ENCODE assay signal across 12 mouse cellular contexts in the genomic region with DNA sequence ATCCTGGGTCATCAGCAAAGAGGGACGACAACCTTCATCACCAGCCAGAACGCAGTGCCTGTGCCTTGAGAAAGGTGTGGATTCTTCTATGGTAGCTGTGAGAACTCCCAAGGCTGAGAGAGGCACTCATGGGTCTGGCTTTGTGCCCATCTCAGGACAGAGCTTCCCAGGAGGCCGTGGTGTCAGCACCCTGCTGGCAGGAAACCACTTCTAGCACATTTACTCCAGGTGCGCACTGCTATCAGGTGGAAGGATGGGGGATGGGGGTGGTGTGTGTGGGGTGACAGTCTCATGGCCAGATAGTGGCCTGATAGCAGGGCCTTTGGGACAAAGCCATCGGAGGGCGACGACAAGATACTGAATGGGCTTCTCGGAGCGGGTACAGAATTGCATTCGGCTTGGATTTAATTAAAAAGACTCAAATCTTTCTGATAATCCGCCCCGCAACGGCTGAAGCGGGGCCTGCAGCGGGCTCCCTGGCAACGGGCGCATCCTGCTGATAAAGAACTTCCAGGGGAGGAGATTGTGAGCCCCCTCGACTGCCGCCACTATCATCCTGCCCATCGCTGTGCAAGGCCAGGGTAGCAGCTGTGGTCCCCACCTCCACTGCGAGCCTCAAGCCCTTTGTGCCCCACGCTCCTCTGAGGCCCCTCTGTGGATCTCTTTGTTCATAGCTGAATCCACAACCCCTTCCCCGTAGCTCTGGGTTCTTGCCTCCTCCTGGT. TPM values are rescaled to one million over a fixed set of nuclear protein-coding genes. Genes with fewer than 3 reads are reported as not detected.
DNase-seq lines count a peak whose midpoint lies in the region; ATAC-seq lines count a peak whose summit lies in the region.
"Had no signal": no experiment of that assay in that cellular context is flagged by ENCODE, and none has a peak within 500 bp of the region (broad histone marks: within the 10 kb centered on the region; RNA-seq: fewer than 3 reads in every experiment).

No protein-coding gene starts in this region.

- peak overlapping the region; percentile 22; the same call in 1 of the 2 replicates for H3K9ac ChIP-seq in forebrain, embryonic 13.5 days
- no peak overlapping the region for H3K9ac ChIP-seq in neural tube, embryonic 15.5 days (replicated peaks)
- no peak overlapping the region for H3K9ac ChIP-seq in heart, embryonic 12.5 days
- H3K9ac ChIP-seq: kidney, embryonic 15.5 days; limb, embryonic 12.5 days had no signal

- H3K27me3 ChIP-seq in forebrain, embryonic 13.5 days, result peaks cover 25% of the 10 kb centered on the region
- peaks cover 44% of the 10 kb centered on the region for H3K27me3 ChIP-seq in limb, embryonic 10.5 days (ENCODE audit: low read depth, poor library complexity, severe bottlenecking)
- H3K27me3 ChIP-seq in neural tube, embryonic 15.5 days (replicated peaks), result 0 out of 2 replicates have a peak, but pooled peaks cover 2% of the 10 kb centered on the region
- peaks cover 49% of the 10 kb centered on the region for H3K27me3 ChIP-seq in heart, embryonic 12.5 days (replicated peaks)

- H3K36me3 ChIP-seq in forebrain, embryonic 13.5 days (ENCODE audit: poor library complexity, severe bottlenecking), result no peaks in the 10 kb centered on the region
- no peaks in the 10 kb centered on the region for H3K36me3 ChIP-seq in limb, embryonic 10.5 days
- no peaks in the 10 kb centered on the region for H3K36me3 ChIP-seq in neural tube, embryonic 15.5 days
- H3K36me3 ChIP-seq in heart, embryonic 12.5 days, result no peaks in the 10 kb centered on the region
- H3K36me3 ChIP-seq: kidney, embryonic 15.5 days; limb, embryonic 12.5 days had no signal

- H3K27ac ChIP-seq in forebrain, embryonic 13.5 days, result 0 out of 2 replicates have a peak overlapping the region, but pooled peaks have one; percentile 32
- peak overlapping the region; percentile 37; the same call in 1 of the 2 replicates for H3K27ac ChIP-seq in limb, embryonic 10.5 days
- H3K27ac ChIP-seq in neural tube, embryonic 15.5 days (replicated peaks), result peak overlapping the region; percentile 18
- H3K27ac ChIP-seq in heart, embryonic 12.5 days (ENCODE audit: poor library complexity, severe bottlenecking), result no peak overlapping the region
- H3K27ac ChIP-seq: kidney, embryonic 15.5 days; limb, embryonic 12.5 days had no signal

- 0 out of 2 replicates have a peak, but pooled peaks cover 7% of the 10 kb centered on the region for H3K9me3 ChIP-seq in forebrain, embryonic 13.5 days (replicated peaks)
- no peaks in the 10 kb centered on the region for H3K9me3 ChIP-seq in limb, embryonic 10.5 days (replicated peaks)
- no peaks in the 10 kb centered on the region for H3K9me3 ChIP-seq in neural tube, embryonic 15.5 days (replicated peaks)
- H3K9me3 ChIP-seq in heart, embryonic 12.5 days (replicated peaks), result peaks cover 7% of the 10 kb centered on the region

- H3K4me3 ChIP-seq in forebrain, embryonic 13.5 days, result no peak overlapping the region
- H3K4me3 ChIP-seq in limb, embryonic 10.5 days, result no peak overlapping the region
- no peak overlapping the region for H3K4me3 ChIP-seq in neural tube, embryonic 15.5 days (replicated peaks)
- H3K4me3 ChIP-seq in heart, embryonic 12.5 days, result no peak overlapping the region
- H3K4me3 ChIP-seq: erythroblast, embryonic 14.5 days; kidney, embryonic 15.5 days; limb, embryonic 12.5 days had no signal

- DNase-seq in MN1 (ENCODE audit: low spot score), result peak; percentile 37
- no peak for DNase-seq in limb, embryonic 10.5 days (ENCODE audit: low spot score)
- no peak for DNase-seq in kidney, postnatal 36 days
- no peak for DNase-seq in heart, postnatal 10 days
- DNase-seq: cerebellum, adult 11 months had no signal

- H3K4me1 ChIP-seq in forebrain, embryonic 13.5 days, result peaks cover 15% of the 10 kb centered on the region
- H3K4me1 ChIP-seq in limb, embryonic 10.5 days, result peaks cover 27% of the 10 kb centered on the region
- peaks cover 11% of the 10 kb centered on the region for H3K4me1 ChIP-seq in neural tube, embryonic 15.5 days
- H3K4me1 ChIP-seq in heart, embryonic 12.5 days (replicated peaks), result peaks cover 20% of the 10 kb centered on the region; the same call in 1 of the 2 replicates
- H3K4me1 ChIP-seq: kidney, embryonic 15.5 days had no signal

- no peak for ATAC-seq in forebrain, embryonic 13.5 days
- ATAC-seq in neural tube, embryonic 15.5 days (ENCODE audit: low FRiP score), result 0 out of 2 replicates have a peak, but pooled peaks have one; percentile 5
- ATAC-seq in heart, embryonic 12.5 days (ENCODE audit: insufficient number of reproducible peaks, low FRiP score), result no peak

- 29% methylated on average over 23 of the region's 23 CpGs for WGBS in forebrain, embryonic 13.5 days
- WGBS in limb, embryonic 10.5 days, result 52% methylated on average over 23 of the region's 23 CpGs
- 32% methylated on average over 23 of the region's 23 CpGs for WGBS in neural tube, embryonic 15.5 days
- 27% methylated on average over 23 of the region's 23 CpGs for WGBS in heart, embryonic 12.5 days

- intact Hi-C loops in heart, postnatal 10 days (cut with DNase I), result no loop called here

- H3K4me2 ChIP-seq in forebrain, embryonic 13.5 days, result no peak overlapping the region
- H3K4me2 ChIP-seq in neural tube, embryonic 15.5 days, result no peak overlapping the region; the same call in 1 of the 2 replicates
- H3K4me2 ChIP-seq in heart, embryonic 12.5 days, result no peak overlapping the region
- H3K4me2 ChIP-seq: kidney, embryonic 15.5 days; limb, embryonic 12.5 days had no signal

RNA-seq across cellular contexts. Expression of a gene that starts 49.0 kb away (rescaled TPM):
- 0.12 and 0.54 TPM in 2 replicates for polyA plus RNA-seq in forebrain, embryonic 13.5 days (2015; fragmentation: Nextera tagmentation; extraction: Ambion mirVana)
- 11.0 and 13.9 TPM in 2 replicates for polyA plus RNA-seq in limb, embryonic 10.5 days (2016; fragmentation: Nextera tagmentation; extraction: Ambion mirVana)
- 7.9 and 8.5 TPM in 2 replicates for polyA plus RNA-seq in neural tube, embryonic 15.5 days (2015; fragmentation: Nextera tagmentation; extraction: Ambion mirVana)
- polyA plus RNA-seq in heart, embryonic 12.5 days (2016; fragmentation: Nextera tagmentation; extraction: Ambion mirVana), result 0.04 and 0.06 TPM in 2 replicates
- total RNA-seq in heart, postnatal 10 days (2021), result not detected
- total RNA-seq: hematopoietic stem cell, adult 5-6 weeks had no signal
- polyA plus RNA-seq: erythroblast, embryonic 14.5 days had no signal
